Mouse (Mus musculus) testis, adult 2 months (tissue): ENCODE measurements around the gene Krtap16-1.

Experiments
- CTCF ChIP-seq: fragments of 200-500 bp; IDR thresholded peaks from 2 replicates; pipeline ENCODE4 v1.5.1; 2012; ENCODE audit warnings: low read depth, mild to moderate bottlenecking, inconsistent platforms, low read length, moderate library complexity; ENCODE audit not compliant: control insufficient read depth, insufficient read depth, insufficient replicate concordance
- POLR2A ChIP-seq: fragments of 200-500 bp; IDR thresholded peaks from 2 replicates; pipeline ENCODE4 v1.6.1; 2012; ENCODE audit warnings: low read depth, mild to moderate bottlenecking, inconsistent platforms, low read length, moderate library complexity; ENCODE audit not compliant: control insufficient read depth

- TF ChIP-seq CTCF (peak; percentile 44; the same call in 1 of the 2 replicates), POLR2A (no peak)
Measured at GRCm38 (mm10) chr11:100006624-100007023, 20.2 kb upstream of the Krtap16-1 start.
